Mouse (Mus musculus) olfactory bulb, adult 2 months (tissue): ENCODE results near the gene Apba1.

Source experiments
- CTCF ChIP-seq: fragments of 200-500 bp; IDR thresholded peaks from 2 replicates; pipeline ENCODE4 v1.5.1; 2012; ENCODE audit warnings: low read depth, mild to moderate bottlenecking, low read length, moderate library complexity; ENCODE audit not compliant: insufficient read depth
- POLR2A ChIP-seq: fragments of 200-500 bp; IDR thresholded peaks from 2 replicates; pipeline ENCODE4 v1.6.1; 2012; ENCODE audit warnings: mild to moderate bottlenecking, low read depth, low read length, moderate library complexity; ENCODE audit not compliant: insufficient read depth

DNA sequence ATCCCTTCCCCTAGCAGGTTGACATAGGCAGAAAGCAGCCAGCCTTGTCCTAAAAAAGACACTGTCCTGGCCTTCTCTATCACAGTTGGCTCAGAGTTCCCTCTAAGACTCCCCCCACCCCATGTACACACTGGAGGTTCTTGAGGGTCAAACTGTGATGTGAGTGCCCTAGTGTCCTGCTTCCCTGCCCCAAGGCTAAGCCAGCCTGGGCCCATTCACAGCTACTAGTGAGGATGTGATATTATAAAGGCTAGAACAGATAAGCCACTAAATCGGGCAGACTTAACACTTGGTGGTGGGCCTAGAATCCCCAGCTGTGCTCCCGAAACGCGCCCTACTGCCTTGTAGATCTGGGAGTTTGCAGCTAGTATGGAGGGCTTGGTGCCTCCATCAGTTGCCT, 188.1 kb downstream of the Apba1 start:
- TF ChIP-seq CTCF (no peak), POLR2A (no peak)
